Mouse (Mus musculus) B cell, adult (primary cell): ENCODE measurements around the gene Cox6a1. TPM values are rescaled to one million over a fixed set of nuclear protein-coding genes. Genes with fewer than 3 reads are reported as not detected.

Source experiments
- total RNA-seq: library from RNA; stranded (reverse); gene quantifications from 4 replicates; pipeline ENCODE4 v1.2.4, GENCODE M21; 2023; ENCODE audit not compliant: inconsistent age

Cox6a1 gene
- total RNA-seq: 193 to 247 TPM (median 210 TPM) in 4 replicates

DNA sequence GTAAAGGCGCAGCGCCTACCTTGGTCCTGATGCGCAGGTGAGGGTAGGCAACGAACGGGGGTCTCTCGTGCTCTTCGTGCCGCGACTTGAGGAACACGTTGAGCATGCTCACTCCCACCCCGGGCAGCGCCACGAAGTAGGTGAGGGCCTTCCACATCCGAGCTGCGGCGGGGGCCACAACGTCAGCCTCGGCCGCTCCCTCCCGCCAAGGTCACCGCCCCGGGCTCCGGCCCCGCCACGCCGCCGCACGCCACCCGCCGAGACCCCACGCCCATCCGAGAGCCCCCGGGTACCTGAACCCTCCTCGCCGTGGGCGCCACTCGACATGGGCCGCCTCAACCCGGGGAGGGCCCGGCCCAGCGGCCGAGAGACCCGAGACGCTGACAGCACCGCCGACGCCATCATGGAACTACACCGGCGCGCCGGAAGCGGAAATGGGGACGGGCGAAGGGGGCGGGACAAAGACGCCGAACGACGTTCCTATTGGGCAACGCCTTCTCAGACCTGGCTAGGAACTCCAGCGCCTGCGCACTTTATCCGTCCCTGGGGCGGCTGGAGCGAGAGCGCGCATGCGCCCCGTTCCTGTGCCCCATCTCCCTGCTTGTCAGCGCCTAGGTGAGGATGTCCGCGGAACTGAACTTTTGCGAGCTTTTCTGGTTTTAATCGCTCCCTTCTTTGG is at the start of gene Cox6a1:
Gene Cox6a1, minus strand, starts transcription at position 436 of the 679 bp plus-strand sequence.

GRCm38 (mm10) chr5:115340577-115341313 is 8.0 kb downstream of the Cox6a1 start, which contains the start of the genes Gatc and Triap1:
TSS of gene Gatc (minus strand) at chr5:115341178.
TSS of gene Triap1 (plus strand) at chr5:115341225.

GRCm38 (mm10) chr5:115326875-115327609 is 21.7 kb downstream of the Cox6a1 start, which contains the start of gene Srsf9:
TSS of gene Srsf9 (plus strand) at chr5:115327177.

GRCm38 (mm10) chr5:115300792-115301614 is 47.8 kb downstream of the Cox6a1 start, which contains the start of gene Dynll1:
TSS of gene Dynll1 (minus strand) at chr5:115300999.

Other genes starting within 250 kb of the Cox6a1 start
- gene Acads, start 229.6 kb downstream of the Cox6a1 start, total RNA-seq: 17.1 to 21.0 TPM (median 18.9 TPM) in 4 replicates
- gene Unc119b, start 214.0 kb downstream of the Cox6a1 start, total RNA-seq: 34.6 to 39.0 TPM (median 37.0 TPM) in 4 replicates
- gene Mlec, start 190.8 kb downstream of the Cox6a1 start, total RNA-seq: 74.1 to 86.9 TPM (median 78.0 TPM) in 4 replicates
- 0.16 to 0.72 TPM (median 0.26 TPM) in 4 replicates for gene Cabp1, start 154.6 kb downstream of the Cox6a1 start, total RNA-seq
- 36.0 to 50.2 TPM (median 43.6 TPM) in 4 replicates for gene Pop5, start 113.1 kb downstream of the Cox6a1 start, total RNA-seq
- gene Rnf10, start 76.1 kb downstream of the Cox6a1 start, total RNA-seq: 128 to 136 TPM (median 132 TPM) in 4 replicates
- gene Coq5, start 69.3 kb downstream of the Cox6a1 start, total RNA-seq: 25.4 to 32.1 TPM (median 28.4 TPM) in 4 replicates
- 267 to 317 TPM (median 282 TPM) in 4 replicates for gene Dynll1, start 48.0 kb downstream of the Cox6a1 start, total RNA-seq
- 64.8 to 75.9 TPM (median 68.2 TPM) in 4 replicates for gene Srsf9, start 21.8 kb downstream of the Cox6a1 start, total RNA-seq
- gene Gatc, start 7.8 kb downstream of the Cox6a1 start, total RNA-seq: 9.0 to 11.8 TPM (median 10.7 TPM) in 4 replicates
- gene Triap1, start 7.8 kb downstream of the Cox6a1 start, total RNA-seq: 20.3 to 21.9 TPM (median 20.6 TPM) in 4 replicates
- not detected in 4 replicates for gene Msi1, start 80.6 kb upstream of the Cox6a1 start, total RNA-seq
- not detected in 4 replicates for gene Pla2g1b, start 117.3 kb upstream of the Cox6a1 start, total RNA-seq
- gene Sirt4, start 135.7 kb upstream of the Cox6a1 start, total RNA-seq: 10.2 to 16.0 TPM (median 14.4 TPM) in 4 replicates
- gene Pxn, start 157.7 kb upstream of the Cox6a1 start, total RNA-seq: 69.9 to 79.7 TPM (median 77.5 TPM) in 4 replicates
- 1,421 to 1,632 TPM (median 1,486 TPM) in 4 replicates for gene Rplp0, start 210.5 kb upstream of the Cox6a1 start, total RNA-seq
- 107 to 117 TPM (median 109 TPM) in 4 replicates for gene Gcn1l1, start 216.3 kb upstream of the Cox6a1 start, total RNA-seq